Mouse (Mus musculus) embryonic facial prominence, embryonic 11.5 days (tissue): ENCODE measurements around the gene Cxcl2. TPM values are rescaled to one million over a fixed set of nuclear protein-coding genes. Genes with fewer than 3 reads are reported as not detected.

Experiments
- ATAC-seq: fragments of 200-750 bp; cut with Nextera tagmentation; replicated peaks from 2 replicates; pipeline ENCODE4 v1.8.0; 2017; ENCODE audit warnings: low read depth; ENCODE audit not compliant: insufficient number of reproducible peaks, low FRiP score, low TSS enrichment
- DNase-seq: peaks from one replicate; pipeline ENCODE4 v3.0.0-alpha.2; 2015; ENCODE audit warnings: low spot score
- H3K27ac ChIP-seq: fragments of 300-500 bp; sonication (generic); replicated peaks from 2 replicates; pipeline ENCODE4 v1.5.1; 2014; ENCODE audit warnings: mild to moderate bottlenecking, low read depth, low read length, control low read depth
- H3K27me3 ChIP-seq: fragments of 300-500 bp; sonication (generic); 2 replicates; pipeline ENCODE4 v1.6.1; 2014; ENCODE audit warnings: mild to moderate bottlenecking, low read length, moderate library complexity, mixed read lengths; ENCODE audit not compliant: control insufficient read depth, insufficient read depth
- H3K36me3 ChIP-seq: fragments of 300-500 bp; sonication (generic); replicated peaks from 2 replicates; pipeline ENCODE4 v1.6.1; 2014; ENCODE audit warnings: low read depth, mild to moderate bottlenecking, low read length, moderate library complexity, mixed read lengths; ENCODE audit not compliant: control insufficient read depth, insufficient read depth
- H3K4me1 ChIP-seq: fragments of 300-500 bp; sonication (generic); 2 replicates; pipeline ENCODE4 v1.6.1; 2014; ENCODE audit warnings: low read length, mixed read lengths; ENCODE audit not compliant: control insufficient read depth, insufficient read depth
- H3K4me2 ChIP-seq: fragments of 300-500 bp; sonication (generic); 2 replicates; pipeline ENCODE4 v1.6.1; 2014; ENCODE audit warnings: low read depth, mild to moderate bottlenecking, control low read depth, low read length, moderate library complexity
- H3K4me3 ChIP-seq: fragments of 300-500 bp; sonication (generic); 2 replicates; pipeline ENCODE4 v1.5.1; 2014; ENCODE audit warnings: low read depth, low read length, control low read depth
- H3K9ac ChIP-seq: fragments of 300-500 bp; sonication (generic); replicated peaks from 2 replicates; pipeline ENCODE4 v1.6.1; 2014; ENCODE audit warnings: mild to moderate bottlenecking, control low read depth, low read length
- H3K9me3 ChIP-seq: fragments of 300-500 bp; sonication (generic); replicated peaks from 2 replicates; pipeline ENCODE4 v1.6.1; 2016; ENCODE audit warnings: mild to moderate bottlenecking, low read length, inconsistent platforms, mixed read lengths; ENCODE audit not compliant: control insufficient read depth
- WGBS: fragments of 180-500 bp; shearing (Covaris S2); extraction: QIAGEN DNeasy Blood & Tissue Kit; methylation state at CpG from one replicate; pipeline ENCODE4 v1.1.7; 2014; 5-methylcytosine and 5-hydroxymethylcytosine counted together
- polyA plus RNA-seq: library from polyadenylated mRNA; unstranded; fragments of >200 nt; fragmentation: Nextera tagmentation; extraction: Ambion mirVana; gene quantifications from 2 replicates; pipeline ENCODE4 v1.2.1, GENCODE M21; 2014

The Cxcl2 gene
- polyA plus RNA-seq, 1 experiment from 2014 or later = not detected

GRCm38 (mm10) chr5:90884628-90885242 lies 18.9 kb upstream of the Cxcl2 start:
- Histone ChIP-seq H3K36me3 (no peaks in the 10 kb centered on the region), H3K4me2 (no peak overlapping the region), H3K9me3 (no peaks in the 10 kb centered on the region), H3K27ac (no peak overlapping the region), H3K9ac (no peak overlapping the region), H3K4me1 (no peaks in the 10 kb centered on the region), H3K27me3 (no peaks in the 10 kb centered on the region), H3K4me3 (no peak overlapping the region)
- WGBS = 76% methylated on average over 2 of the region's 2 CpGs
- DNase-seq (no peak), ATAC-seq (no peak)

- ATAC-seq (no peak), DNase-seq (no peak)
- no peak overlapping the region for H3K4me3 ChIP-seq
- no peak overlapping the region for H3K9ac ChIP-seq
- H3K36me3 ChIP-seq = no peaks in the 10 kb centered on the region
- H3K27ac ChIP-seq = no peak overlapping the region
- 80% methylated on average over 5 of the region's 5 CpGs for WGBS
- H3K4me2 ChIP-seq = no peak overlapping the region
- H3K27me3 ChIP-seq = no peaks in the 10 kb centered on the region
- H3K9me3 ChIP-seq = no peaks in the 10 kb centered on the region
- H3K4me1 ChIP-seq = no peaks in the 10 kb centered on the region
Observed at GRCm38 (mm10) chr5:90888661-90889060, 15.0 kb upstream of the Cxcl2 start.

GRCm38 (mm10) chr5:90890519-90891463 lies 12.9 kb upstream of the Cxcl2 start, which contains the start of gene Cxcl1:
Gene Cxcl1 (plus strand): TSS chr5:90891241.
- peak within 1 kb of the TSS; percentile 86 for H3K4me2 ChIP-seq
- peak; percentile 78 for ATAC-seq
- no peaks in the 10 kb centered on the region for H3K9me3 ChIP-seq
- 5% methylated on average over 29 of the region's 30 CpGs for WGBS
- peak within 1 kb of the TSS; percentile 41 for H3K4me3 ChIP-seq
- H3K9ac ChIP-seq = peak within 1 kb of the TSS; percentile 45
- H3K27ac ChIP-seq = no peak within 1 kb of the TSS
- H3K36me3 ChIP-seq = no peaks in the 10 kb centered on the region
- H3K27me3 ChIP-seq = no peaks in the 10 kb centered on the region
- H3K4me1 ChIP-seq = no peaks in the 10 kb centered on the region
- DNase-seq = peak; percentile 67

GRCm38 (mm10) chr5:90891464-90891813 lies 12.2 kb upstream of the Cxcl2 start:
- ATAC-seq = 0 out of 2 replicates have a peak, but pooled peaks have one; percentile 12
- DNase-seq = no peak
- no peaks in the 10 kb centered on the region for H3K36me3 ChIP-seq
- no peak overlapping the region for H3K27ac ChIP-seq
- H3K4me1 ChIP-seq = no peaks in the 10 kb centered on the region
- WGBS = 26% methylated on average over 10 of the region's 10 CpGs
- peak overlapping the region; percentile 86 for H3K4me2 ChIP-seq
- peak overlapping the region; percentile 45 for H3K9ac ChIP-seq
- peak overlapping the region; percentile 41 for H3K4me3 ChIP-seq
- H3K9me3 ChIP-seq = no peaks in the 10 kb centered on the region
- H3K27me3 ChIP-seq = no peaks in the 10 kb centered on the region

GRCm38 (mm10) chr5:90894231-90894630 lies 9.4 kb upstream of the Cxcl2 start:
- H3K36me3 ChIP-seq = no peaks in the 10 kb centered on the region
- no peak for DNase-seq
- H3K4me2 ChIP-seq = no peak overlapping the region
- no peaks in the 10 kb centered on the region for H3K27me3 ChIP-seq
- H3K27ac ChIP-seq = no peak overlapping the region
- no peak for ATAC-seq
- no peaks in the 10 kb centered on the region for H3K9me3 ChIP-seq
- H3K4me3 ChIP-seq = no peak overlapping the region
- no peaks in the 10 kb centered on the region for H3K4me1 ChIP-seq
- WGBS = 73% methylated on average over 8 of the region's 8 CpGs
- no peak overlapping the region for H3K9ac ChIP-seq

- DNase-seq = no peak
Observed at GRCm38 (mm10) chr5:90897429-90897828, 6.2 kb upstream of the Cxcl2 start.

GRCm38 (mm10) chr5:90899308-90899707 lies 4.4 kb upstream of the Cxcl2 start:
- DNase-seq (no peak), ATAC-seq (no peak)
- no peaks in the 10 kb centered on the region for H3K36me3 ChIP-seq
- H3K9me3 ChIP-seq = no peaks in the 10 kb centered on the region
- H3K4me2 ChIP-seq = no peak overlapping the region
- WGBS = 82% methylated on average over 5 of the region's 5 CpGs
- H3K27ac ChIP-seq = no peak overlapping the region
- H3K27me3 ChIP-seq = no peaks in the 10 kb centered on the region
- no peak overlapping the region for H3K4me3 ChIP-seq
- H3K4me1 ChIP-seq = no peaks in the 10 kb centered on the region
- H3K9ac ChIP-seq = no peak overlapping the region

More at GRCm38 (mm10) chr5:90897429-90897828, 6.2 kb upstream of the Cxcl2 start:
- Histone ChIP-seq H3K4me3 (no peak overlapping the region), H3K4me2 (no peak overlapping the region), H3K9ac (no peak overlapping the region), H3K9me3 (no peaks in the 10 kb centered on the region), H3K36me3 (no peaks in the 10 kb centered on the region), H3K4me1 (no peaks in the 10 kb centered on the region), H3K27me3 (no peaks in the 10 kb centered on the region), H3K27ac (no peak overlapping the region)
- no peak for ATAC-seq
- 71% methylated on average over 3 of the region's 3 CpGs for WGBS

GRCm38 (mm10) chr5:90900147-90900546 lies 3.5 kb upstream of the Cxcl2 start:
- Histone ChIP-seq H3K9ac (no peak overlapping the region), H3K4me2 (no peak overlapping the region), H3K4me1 (no peaks in the 10 kb centered on the region), H3K27me3 (no peaks in the 10 kb centered on the region), H3K9me3 (no peaks in the 10 kb centered on the region), H3K36me3 (no peaks in the 10 kb centered on the region), H3K27ac (no peak overlapping the region), H3K4me3 (no peak overlapping the region)
- ATAC-seq (no peak), DNase-seq (no peak)
- 60% methylated on average over 7 of the region's 7 CpGs for WGBS
